Mouse (Mus musculus): ENCODE results near the gene Srsf7.
"Not testable (repeated sequence)": the region's sequence is repeated elsewhere in the genome, so short reads cannot be mapped to it uniquely, and the experiment has no call there.

- not testable (repeated sequence) for TF ChIP-seq CTCF (IDR thresholded peaks at IDR 0.05; ENCODE audit: low read depth, low read length); POLR2A (IDR thresholded peaks at IDR 0.05; ENCODE audit: insufficient read depth, low read length); EP300 (IDR thresholded peaks at IDR 0.05; ENCODE audit: insufficient read depth, low read depth, low read length)
These were observed 6.9 kb upstream of the Srsf7 start for GRCm38 (mm10) chr17:80213998-80214397.

All from ES-Bruce4 (cell line).